Mouse (Mus musculus): Measurements from ENCODE around the gene Olfr1180. TPM values are rescaled to one million over a fixed set of nuclear protein-coding genes. Genes with fewer than 3 reads are reported as not detected.
"Not testable (repeated sequence)": the region's sequence is repeated elsewhere in the genome, so short reads cannot be mapped to it uniquely, and the experiment has no call there.

Olfr1180 gene
- not detected for total RNA-seq (2021)
- long read RNA-seq, result 0 reads

DNA sequence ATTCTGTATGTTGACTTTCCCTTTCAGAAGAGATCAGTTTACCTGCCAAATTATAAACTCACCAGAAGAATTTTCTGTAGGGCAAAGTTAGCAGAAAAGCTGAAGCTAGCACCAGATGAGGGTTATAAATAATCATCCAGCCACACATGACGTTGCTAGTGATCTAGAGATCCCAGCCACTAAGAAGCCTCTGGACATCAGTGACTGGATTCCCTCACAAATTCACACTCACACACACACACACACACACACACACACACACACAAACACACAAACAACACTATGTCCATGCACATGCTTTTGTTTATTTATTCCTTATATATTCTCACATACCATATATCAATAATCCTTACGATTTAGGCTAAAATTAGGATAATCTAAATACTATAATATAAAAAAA, at the start of gene Olfr1180:
TSS of gene Olfr1180 (minus strand) at position 101 of the 400 bp plus-strand sequence.
- DNase-seq (ENCODE audit: low spot score in 2 of 2), result no peak

DNA sequence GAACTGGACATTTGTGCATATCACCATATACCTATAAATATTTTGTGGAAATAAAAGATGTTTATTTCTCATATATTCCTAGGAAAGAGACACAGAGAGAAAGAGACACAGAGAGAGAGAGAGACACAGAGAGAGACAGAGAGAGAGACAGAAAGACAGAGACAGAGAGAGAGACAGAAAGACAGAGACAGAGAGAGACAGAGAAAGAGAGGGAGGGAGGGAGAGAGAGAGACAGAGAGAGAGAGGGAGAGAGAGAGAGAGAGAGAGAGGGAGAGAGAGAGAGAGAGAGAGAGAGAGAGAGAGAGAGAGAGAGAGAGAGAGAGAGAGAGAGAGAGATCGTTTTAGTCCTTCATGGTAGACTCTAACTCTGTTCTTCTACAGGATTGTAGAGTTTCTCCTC, 35.6 kb upstream of the Olfr1180 start, which contains the start of gene Olfr1183:
TSS of gene Olfr1183 (plus strand) at position 301 of the 400 bp plus-strand sequence.
- not testable (repeated sequence) for DNase-seq (ENCODE audit: low spot score in 2 of 2)

DNA sequence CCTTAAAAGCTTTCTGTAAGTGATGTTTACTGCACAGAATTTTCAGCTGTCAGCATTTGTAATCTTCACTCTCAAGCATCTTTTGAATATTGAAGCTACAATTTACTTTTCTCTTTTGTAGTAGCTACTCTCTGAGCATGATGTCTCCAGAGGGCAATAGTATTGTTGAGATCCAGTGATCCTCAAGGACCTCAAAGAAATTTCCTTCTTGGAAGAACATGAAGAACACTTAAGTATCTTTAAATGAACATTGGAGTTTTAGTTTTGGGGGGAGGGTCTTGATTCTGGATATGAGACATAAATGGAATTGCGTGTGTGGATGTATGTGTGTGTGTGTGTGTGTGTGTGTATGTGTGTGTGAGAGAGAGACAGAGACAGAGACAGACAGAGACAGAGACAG, 30.1 kb upstream of the Olfr1180 start, which contains the start of gene Gm13757:
TSS of gene Gm13757 (minus strand) at position 101 of the 400 bp plus-strand sequence.
- DNase-seq (ENCODE audit: low spot score in 2 of 2), result no peak

DNA sequence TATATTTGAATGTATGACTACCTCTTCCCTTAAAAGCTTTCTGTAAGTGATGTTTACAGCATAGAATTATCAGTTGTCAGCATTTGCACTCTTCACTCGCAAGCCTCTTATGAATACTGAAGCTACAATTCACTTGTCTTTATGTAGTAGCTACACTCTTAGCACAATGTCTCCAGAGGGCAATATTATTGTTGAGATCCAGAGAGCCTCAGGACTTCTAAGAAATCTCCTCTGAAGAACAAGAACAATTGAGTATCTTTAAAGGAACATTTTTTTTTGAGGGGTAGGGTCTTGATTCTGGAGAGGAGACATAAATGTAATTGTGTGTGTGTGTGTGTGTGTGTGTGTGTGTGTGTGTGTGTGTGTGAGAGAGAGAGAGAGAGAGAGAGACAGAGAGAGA, 7.1 kb upstream of the Olfr1180 start, which contains the start of gene Olfr1181:
TSS of gene Olfr1181 (minus strand) at position 101 of the 400 bp plus-strand sequence.
- DNase-seq (ENCODE audit: low spot score in 2 of 2), result no peak

DNA sequence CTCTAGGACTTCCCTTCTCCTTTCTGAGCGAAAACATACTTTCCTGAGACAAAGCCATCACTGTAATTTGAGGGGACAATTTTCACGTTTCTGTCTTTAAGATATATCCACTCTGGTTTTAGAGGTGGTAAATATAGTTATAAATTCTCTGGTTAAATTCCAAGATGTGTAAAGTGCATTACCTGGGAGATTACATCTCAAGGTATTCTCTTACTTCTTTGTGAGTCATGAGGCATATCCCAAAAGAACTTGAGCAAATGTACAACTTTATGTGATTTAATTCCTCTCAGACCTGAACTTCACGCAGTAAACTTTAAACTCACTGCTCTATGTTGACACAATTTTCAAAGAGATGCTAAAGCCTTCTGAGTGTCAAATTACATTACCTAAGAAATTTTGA, 12.6 kb downstream of the Olfr1180 start, which contains the start of gene Olfr1179:
TSS of gene Olfr1179 (minus strand) at position 101 of the 400 bp plus-strand sequence.
- DNase-seq (ENCODE audit: low spot score in 2 of 2), result no peak

DNA sequence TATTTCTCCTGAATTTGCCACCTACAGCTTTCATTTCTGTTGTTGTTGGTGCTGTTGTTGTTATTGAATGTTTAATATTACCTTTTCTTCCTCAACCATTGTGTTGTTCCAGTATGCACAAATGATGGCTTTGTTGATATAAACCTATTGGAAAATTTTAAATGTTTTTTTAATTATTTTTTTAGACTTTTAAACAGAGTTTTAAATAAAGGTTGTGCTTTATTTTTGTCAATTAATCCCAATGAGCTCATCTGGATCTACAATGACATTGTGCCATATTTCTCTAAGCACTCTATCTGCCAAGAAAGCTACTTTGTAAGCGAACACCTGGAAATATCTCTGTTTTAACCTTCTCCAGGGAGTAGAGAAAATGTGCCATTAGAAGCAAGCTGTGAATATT, 32.2 kb downstream of the Olfr1180 start, which contains the start of gene Olfr1178:
TSS of gene Olfr1178 (plus strand) at position 301 of the 400 bp plus-strand sequence.
- no peak for DNase-seq (ENCODE audit: low spot score in 2 of 2)

Other genes with a start within 250 kb of the Olfr1180 start
- not detected for gene Olfr1168, start 237.3 kb downstream of the Olfr1180 start, total RNA-seq (2021)
- not detected for gene Olfr1170, start 190.8 kb downstream of the Olfr1180 start, total RNA-seq (2021)
- not detected for gene Olfr1173, start 139.3 kb downstream of the Olfr1180 start, total RNA-seq (2021)
- gene Olfr1174-ps, start 104.0 kb downstream of the Olfr1180 start, total RNA-seq (2021), result not detected
- not detected for gene Olfr1175-ps, start 91.9 kb downstream of the Olfr1180 start, total RNA-seq (2021)
- gene Olfr1176, start 82.4 kb downstream of the Olfr1180 start, total RNA-seq (2021), result not detected
- gene Olfr1177-ps, start 72.7 kb downstream of the Olfr1180 start, total RNA-seq (2021), result not detected
- not detected for gene Olfr1178, start 32.1 kb downstream of the Olfr1180 start, total RNA-seq (2021)
- not detected for gene Olfr1179, start 12.7 kb downstream of the Olfr1180 start, total RNA-seq (2021)
- gene Olfr1181, start 7.0 kb upstream of the Olfr1180 start, total RNA-seq (2021), result not detected
- gene Gm13757, start 30.0 kb upstream of the Olfr1180 start, total RNA-seq (2021), result not detected
- gene Olfr1183, start 35.7 kb upstream of the Olfr1180 start, total RNA-seq (2021), result not detected
- not detected for gene Olfr1184, start 64.4 kb upstream of the Olfr1180 start, total RNA-seq (2021)
- not detected for gene Olfr1185-ps1, start 74.2 kb upstream of the Olfr1180 start, total RNA-seq (2021)
- not detected for gene Olfr1186, start 99.4 kb upstream of the Olfr1180 start, total RNA-seq (2021)
- not detected for gene Olfr1188, start 137.8 kb upstream of the Olfr1180 start, total RNA-seq (2021)
- not detected for gene Olfr1189, start 167.3 kb upstream of the Olfr1180 start, total RNA-seq (2021)
- not detected for gene Olfr1191-ps1, start 221.4 kb upstream of the Olfr1180 start, total RNA-seq (2021)
- gene Olfr1192-ps1, start 229.4 kb upstream of the Olfr1180 start, total RNA-seq (2021), result not detected